Mouse (Mus musculus): ENCODE results near the gene Spty2d1.

DNA sequence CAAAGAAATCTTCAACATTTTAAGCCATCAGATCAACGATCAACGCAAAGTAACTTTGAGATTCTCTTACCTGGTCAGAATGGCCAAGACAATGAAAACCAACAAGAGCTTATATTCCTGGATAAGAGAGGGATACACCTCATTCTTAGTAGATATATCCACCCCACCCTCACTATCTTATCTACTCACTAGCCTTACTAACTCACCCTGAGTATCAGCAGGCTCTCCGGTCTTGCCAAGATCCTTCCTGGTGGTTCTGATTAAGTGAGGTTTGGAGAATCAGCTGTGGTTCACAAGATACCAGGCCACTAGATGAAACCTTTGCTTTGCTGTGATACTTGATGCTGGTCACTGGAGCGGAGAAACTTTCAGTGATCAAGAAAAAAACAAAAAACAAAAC, 33.6 kb downstream of the Spty2d1 start:
- no peak for TF ChIP-seq CTCF (IDR thresholded peaks at IDR 0.05; ENCODE audit: low read depth, low read length)
- TF ChIP-seq POLR2A (IDR thresholded peaks at IDR 0.05; ENCODE audit: borderline replicate concordance, low read depth, low read length), result no peak
